8 mouse cellular contexts compared by ENCODE assay signal in genomic region chr10:40683868-40684253, GRCm38 (mm10). TPM values are rescaled to one million over a fixed set of nuclear protein-coding genes. Genes with fewer than 3 reads are reported as not detected.
DNase-seq lines count a peak whose midpoint lies in the region; ATAC-seq lines count a peak whose summit lies in the region.

No protein-coding gene starts in this region.

- H3K27ac ChIP-seq in kidney, embryonic 14.5 days (ENCODE audit: low read depth, low read length), result no peak overlapping the region
- H3K27ac ChIP-seq in embryonic facial prominence, embryonic 12.5 days, result no peak overlapping the region
- H3K27ac ChIP-seq in hindbrain, embryonic 12.5 days, result no peak overlapping the region
- no peak overlapping the region for H3K27ac ChIP-seq in midbrain, embryonic 13.5 days

- H3K36me3 ChIP-seq in kidney, embryonic 14.5 days (ENCODE audit: control insufficient read depth, insufficient read depth, low read length), result no peaks in the 10 kb centered on the region
- H3K36me3 ChIP-seq in embryonic facial prominence, embryonic 12.5 days, result no peaks in the 10 kb centered on the region
- H3K36me3 ChIP-seq in hindbrain, embryonic 12.5 days, result no peaks in the 10 kb centered on the region
- no peaks in the 10 kb centered on the region for H3K36me3 ChIP-seq in midbrain, embryonic 13.5 days

- no peaks in the 10 kb centered on the region for H3K4me1 ChIP-seq in kidney, embryonic 14.5 days (ENCODE audit: control insufficient read depth, insufficient read depth, low read length)
- H3K4me1 ChIP-seq in embryonic facial prominence, embryonic 12.5 days, result peaks cover 10% of the 10 kb centered on the region
- peaks cover 7% of the 10 kb centered on the region; the same call in 1 of the 2 replicates for H3K4me1 ChIP-seq in hindbrain, embryonic 12.5 days
- peaks cover 27% of the 10 kb centered on the region for H3K4me1 ChIP-seq in midbrain, embryonic 13.5 days (replicated peaks)

- H3K27me3 ChIP-seq in kidney, embryonic 14.5 days (ENCODE audit: control insufficient read depth, insufficient read depth, low read length), result no peaks in the 10 kb centered on the region
- H3K27me3 ChIP-seq in embryonic facial prominence, embryonic 12.5 days, result no peaks in the 10 kb centered on the region
- H3K27me3 ChIP-seq in hindbrain, embryonic 12.5 days, result peaks cover 5% of the 10 kb centered on the region
- 0 out of 2 replicates have a peak, but pooled peaks cover 7% of the 10 kb centered on the region for H3K27me3 ChIP-seq in midbrain, embryonic 13.5 days

- H3K4me2 ChIP-seq in kidney, embryonic 14.5 days (replicated peaks; ENCODE audit: low read depth, low read length), result peak overlapping the region; percentile 97; the same call in 1 of the 2 replicates
- peak overlapping the region; percentile 99 for H3K4me2 ChIP-seq in embryonic facial prominence, embryonic 12.5 days (replicated peaks)
- peak overlapping the region; percentile 99 for H3K4me2 ChIP-seq in hindbrain, embryonic 12.5 days (replicated peaks)
- H3K4me2 ChIP-seq in midbrain, embryonic 13.5 days (replicated peaks), result peak overlapping the region; percentile 98

- peak overlapping the region; percentile 65; the same call in 1 of the 2 replicates for H3K4me3 ChIP-seq in kidney, embryonic 14.5 days (ENCODE audit: low read length)
- peak overlapping the region; percentile 60 for H3K4me3 ChIP-seq in embryonic facial prominence, embryonic 12.5 days
- H3K4me3 ChIP-seq in hindbrain, embryonic 12.5 days, result peak overlapping the region; percentile 56; the same call in 1 of the 2 replicates
- H3K4me3 ChIP-seq in midbrain, embryonic 13.5 days (replicated peaks), result peak overlapping the region; percentile 53

- no peak overlapping the region for H3K9ac ChIP-seq in kidney, embryonic 14.5 days (ENCODE audit: low read depth, low read length)
- H3K9ac ChIP-seq in embryonic facial prominence, embryonic 12.5 days, result 0 out of 2 replicates have a peak overlapping the region, but pooled peaks have one; percentile 67
- no peak overlapping the region for H3K9ac ChIP-seq in hindbrain, embryonic 12.5 days
- no peak overlapping the region for H3K9ac ChIP-seq in midbrain, embryonic 13.5 days (replicated peaks)

- DNase-seq in kidney, postnatal 36 days, result no peak
- no peak for DNase-seq in spleen, postnatal 36 days (ENCODE audit: low spot score in 2 of 2)
- DNase-seq in B cell, adult 2 months, result no peak
- DNase-seq in embryo, embryonic 11 days, result no peak

- 55% methylated on average over 9 of the region's 9 CpGs for WGBS in kidney, embryonic 14.5 days
- 53% methylated on average over 9 of the region's 9 CpGs for WGBS in embryonic facial prominence, embryonic 12.5 days
- 62% methylated on average over 9 of the region's 9 CpGs for WGBS in hindbrain, embryonic 12.5 days
- 60% methylated on average over 9 of the region's 9 CpGs for WGBS in midbrain, embryonic 13.5 days

- no peaks in the 10 kb centered on the region for H3K9me3 ChIP-seq in kidney, embryonic 14.5 days (ENCODE audit: control insufficient read depth, low read length)
- no peaks in the 10 kb centered on the region for H3K9me3 ChIP-seq in embryonic facial prominence, embryonic 12.5 days
- H3K9me3 ChIP-seq in hindbrain, embryonic 12.5 days (replicated peaks), result no peaks in the 10 kb centered on the region
- H3K9me3 ChIP-seq in midbrain, embryonic 13.5 days, result no peaks in the 10 kb centered on the region

- peak; percentile 59 for ATAC-seq in kidney, embryonic 14.5 days (ENCODE audit: low FRiP score, low TSS enrichment)
- ATAC-seq in embryonic facial prominence, embryonic 12.5 days (ENCODE audit: insufficient number of reproducible peaks, insufficient read depth, low FRiP score, low TSS enrichment), result no peak
- ATAC-seq in hindbrain, embryonic 12.5 days (ENCODE audit: low FRiP score), result no peak
- ATAC-seq in midbrain, embryonic 13.5 days, result peak; percentile 51; the same call in 1 of the 2 replicates

RNA-seq across cellular contexts. Expression of gene Mettl24, which starts 0.8 kb away (rescaled TPM):
- polyA plus RNA-seq in kidney, embryonic 14.5 days (2014; fragmentation: Nextera tagmentation; extraction: Ambion mirVana), result 2.7 and 2.8 TPM in 2 replicates
- polyA plus RNA-seq in embryonic facial prominence, embryonic 12.5 days (2016; fragmentation: Nextera tagmentation; extraction: Ambion mirVana), result 0.96 and 1.1 TPM in 2 replicates
- 0.39 and 0.59 TPM in 2 replicates for polyA plus RNA-seq in hindbrain, embryonic 12.5 days (2016; fragmentation: Nextera tagmentation; extraction: Ambion mirVana)
- 0.43 and 0.52 TPM in 2 replicates for polyA plus RNA-seq in midbrain, embryonic 13.5 days (2015; fragmentation: Nextera tagmentation; extraction: Ambion mirVana)

RNA-seq across cellular contexts. Expression of gene Ddo, which starts 54.0 kb away (rescaled TPM):
- 0.14 and 0.20 TPM in 2 replicates for polyA plus RNA-seq in kidney, embryonic 14.5 days (2014; fragmentation: Nextera tagmentation; extraction: Ambion mirVana)
- polyA plus RNA-seq in embryonic facial prominence, embryonic 12.5 days (2016; fragmentation: Nextera tagmentation; extraction: Ambion mirVana), result 0.22 and 0.28 TPM in 2 replicates
- polyA plus RNA-seq in hindbrain, embryonic 12.5 days (2016; fragmentation: Nextera tagmentation; extraction: Ambion mirVana), result 0.67 and 1.0 TPM in 2 replicates
- 0.19 and 0.70 TPM in 2 replicates for polyA plus RNA-seq in midbrain, embryonic 13.5 days (2015; fragmentation: Nextera tagmentation; extraction: Ambion mirVana)

Comparison
In these comparisons a context has a peak if more than half of its experiments do, and no peak if none do; other contexts are left out.
1. ATAC-seq: peak in kidney, embryonic 14.5 days (single experiment) and midbrain, embryonic 13.5 days (single experiment); none in embryonic facial prominence, embryonic 12.5 days (single experiment) and hindbrain, embryonic 12.5 days (single experiment).
2. Peak in every context shown above with its lines, with median percentiles within 50 percentile points of each other: H3K4me2 ChIP-seq and H3K4me3 ChIP-seq.